Mouse (Mus musculus): ENCODE data around the gene Spon2. TPM values are rescaled to one million over a fixed set of nuclear protein-coding genes. Genes with fewer than 3 reads are reported as not detected.
A peak's percentile ranks its signal among the peaks of the same experiment; 100 is the strongest.

The Spon2 gene
- polyA plus RNA-seq, 1 experiment: 0.28 TPM

DNA sequence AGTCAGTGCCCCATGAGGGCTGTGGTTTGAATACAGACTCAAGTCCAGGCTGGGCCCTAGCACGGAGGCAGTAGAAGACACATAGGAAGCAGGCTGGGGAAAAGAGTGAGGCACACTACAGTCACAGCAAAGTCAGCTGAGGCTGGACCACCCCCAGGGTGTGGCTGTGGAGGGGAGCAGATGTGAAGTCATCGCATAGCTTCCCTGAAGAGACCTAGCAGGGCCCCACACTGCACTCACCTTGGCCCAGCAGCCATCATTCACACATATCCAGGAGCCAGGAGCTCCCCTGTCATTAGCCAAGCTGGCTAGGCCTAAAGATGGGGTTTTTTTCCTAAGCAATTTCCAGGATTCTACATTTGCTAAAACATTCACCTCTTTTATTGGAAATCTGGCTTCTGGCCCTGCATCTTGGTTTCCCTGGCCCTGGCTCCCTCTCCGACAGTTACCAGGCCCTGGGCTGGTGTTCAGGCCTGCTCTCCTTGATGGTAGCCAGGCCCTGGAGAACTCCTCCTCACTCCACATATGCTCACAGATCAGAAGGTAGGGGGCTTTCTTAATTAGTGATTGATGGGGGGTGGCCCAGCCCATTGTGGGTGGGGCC lies 21.0 kb upstream of the Spon2 start:
- TF ChIP-seq POLR2A (IDR thresholded peaks at IDR 0.05; ENCODE audit: control insufficient read depth, low read depth, low read length) (no peak), CTCF (IDR thresholded peaks at IDR 0.05; ENCODE audit: control insufficient read depth, insufficient read depth, insufficient replicate concordance, low read depth, low read length) (no peak)
- Histone ChIP-seq H3K4me3 (ENCODE audit: control insufficient read depth, low read depth, low read length) (no peak overlapping the region), H3K36me3 (ENCODE audit: control insufficient read depth, insufficient read depth, low read length) (no peaks in the 10 kb centered on the region), H3K27me3 (ENCODE audit: control insufficient read depth, insufficient read depth, low read length) (no peaks in the 10 kb centered on the region), H3K4me1 (ENCODE audit: control insufficient read depth, insufficient read depth, low read length) (peaks cover 3% of the 10 kb centered on the region), H3K27ac (ENCODE audit: control insufficient read depth, insufficient read depth, low read depth, low read length) (no peak overlapping the region)

DNA sequence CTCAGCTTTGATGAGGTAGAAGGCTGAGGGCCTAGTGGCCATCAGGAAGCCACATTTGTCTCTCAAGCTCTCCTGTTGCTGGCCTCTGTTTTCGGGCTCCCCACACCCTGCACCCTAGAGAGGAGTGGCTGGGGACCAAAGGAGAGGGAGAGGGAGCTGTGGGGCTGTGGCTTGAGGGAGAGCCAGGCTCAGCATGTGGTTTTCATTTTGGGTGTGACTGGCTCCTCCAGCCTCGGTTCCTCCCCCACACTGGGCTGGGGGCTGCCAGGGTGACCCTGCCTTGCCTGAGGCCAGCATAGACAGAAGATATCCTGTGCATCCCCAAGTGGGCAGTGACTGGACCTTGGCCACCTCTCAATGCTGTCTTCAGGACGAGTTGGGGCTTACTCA lies 20.0 kb upstream of the Spon2 start:
- no peak overlapping the region for H3K27ac ChIP-seq (ENCODE audit: control insufficient read depth, insufficient read depth, low read depth, low read length)

DNA sequence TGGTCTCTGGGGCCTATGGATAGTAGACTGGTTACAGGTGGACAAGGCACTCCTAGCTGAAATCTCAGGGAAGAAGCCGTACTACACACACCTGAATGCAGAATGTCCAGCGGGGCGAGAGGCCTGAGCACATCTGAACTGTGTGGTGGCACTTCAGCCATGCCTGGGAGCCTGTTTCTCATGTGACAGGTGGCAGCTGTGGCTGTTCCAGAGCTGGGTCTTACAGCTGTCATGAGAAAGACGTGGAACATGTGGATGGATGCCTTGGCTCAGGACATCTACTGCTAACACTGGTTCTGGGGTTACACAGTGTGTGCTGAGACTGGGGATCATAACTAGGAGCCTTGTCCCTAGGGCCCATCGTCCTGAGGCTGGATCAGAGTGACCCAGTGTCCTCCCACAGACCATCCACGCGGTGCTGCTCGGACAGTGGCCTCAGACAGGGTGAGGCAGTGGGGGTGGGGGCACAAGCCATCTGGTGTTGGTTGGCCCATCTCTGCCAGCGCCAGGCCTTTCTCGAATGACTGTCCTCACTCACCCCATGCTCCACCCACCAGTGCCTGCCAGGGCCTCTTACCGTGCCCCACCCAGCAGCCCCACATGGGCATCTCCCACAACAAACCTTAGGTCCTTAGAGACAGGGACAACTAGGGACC lies 19.5 kb upstream of the Spon2 start:
- Histone ChIP-seq H3K4me3 (ENCODE audit: control insufficient read depth, low read depth, low read length) (no peak overlapping the region), H3K27me3 (ENCODE audit: control insufficient read depth, insufficient read depth, low read length) (no peaks in the 10 kb centered on the region), H3K36me3 (ENCODE audit: control insufficient read depth, insufficient read depth, low read length) (no peaks in the 10 kb centered on the region), H3K4me1 (ENCODE audit: control insufficient read depth, insufficient read depth, low read length) (peaks cover 3% of the 10 kb centered on the region), H3K27ac (ENCODE audit: control insufficient read depth, insufficient read depth, low read depth, low read length) (peak overlapping the region; percentile 77)
- no peak for TF ChIP-seq CTCF (IDR thresholded peaks at IDR 0.05; ENCODE audit: control insufficient read depth, insufficient read depth, insufficient replicate concordance, low read depth, low read length)

More for the DNA sequence above, 20.0 kb upstream of the Spon2 start:
- H3K4me3 ChIP-seq (ENCODE audit: control insufficient read depth, low read depth, low read length): no peak overlapping the region
- no peaks in the 10 kb centered on the region for H3K36me3 ChIP-seq (ENCODE audit: control insufficient read depth, insufficient read depth, low read length)
- peaks cover 3% of the 10 kb centered on the region for H3K4me1 ChIP-seq (ENCODE audit: control insufficient read depth, insufficient read depth, low read length)
- TF ChIP-seq POLR2A (IDR thresholded peaks at IDR 0.05; ENCODE audit: control insufficient read depth, low read depth, low read length) (no peak), CTCF (IDR thresholded peaks at IDR 0.05; ENCODE audit: control insufficient read depth, insufficient read depth, insufficient replicate concordance, low read depth, low read length) (no peak)
- no peaks in the 10 kb centered on the region for H3K27me3 ChIP-seq (ENCODE audit: control insufficient read depth, insufficient read depth, low read length)

DNA sequence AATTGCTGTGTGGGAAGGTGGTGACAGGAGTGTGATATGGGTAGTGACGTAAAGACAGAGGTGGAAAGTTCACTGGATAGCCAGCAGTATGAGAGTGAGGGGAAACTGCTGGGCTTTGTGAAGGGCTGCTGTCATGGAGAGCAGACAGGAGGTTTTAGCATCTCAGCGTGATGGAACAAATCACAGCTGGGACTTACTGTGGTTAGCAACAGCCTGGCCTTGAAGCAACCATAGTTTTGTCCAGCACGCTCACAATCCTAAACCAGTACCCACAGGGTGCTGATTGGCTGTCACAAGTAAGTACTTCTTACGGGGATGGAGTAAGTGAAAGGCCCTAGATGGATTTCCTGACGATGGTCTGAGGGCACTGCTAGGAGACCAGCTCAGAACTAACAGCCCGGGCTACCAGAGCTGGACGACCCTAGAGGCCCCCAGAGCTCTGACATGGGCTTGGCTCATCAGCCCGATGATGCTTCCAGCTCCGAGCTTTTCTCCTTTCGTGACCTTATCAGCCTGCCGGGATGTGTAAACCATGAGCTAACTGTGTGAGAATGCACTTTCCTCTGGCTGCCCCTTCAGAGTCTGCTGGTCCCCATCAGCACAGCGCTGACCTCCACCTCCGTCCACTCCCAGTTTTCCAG lies 16.3 kb upstream of the Spon2 start:
- no peaks in the 10 kb centered on the region for H3K27me3 ChIP-seq (ENCODE audit: control insufficient read depth, insufficient read depth, low read length)
- TF ChIP-seq CTCF (IDR thresholded peaks at IDR 0.05; ENCODE audit: control insufficient read depth, insufficient read depth, insufficient replicate concordance, low read depth, low read length) (no peak), POLR2A (IDR thresholded peaks at IDR 0.05; ENCODE audit: control insufficient read depth, low read depth, low read length) (no peak)
- no peak overlapping the region for H3K4me3 ChIP-seq (ENCODE audit: control insufficient read depth, low read depth, low read length)
- H3K4me1 ChIP-seq (ENCODE audit: control insufficient read depth, insufficient read depth, low read length): peaks cover 3% of the 10 kb centered on the region
- no peak overlapping the region for H3K27ac ChIP-seq (ENCODE audit: control insufficient read depth, insufficient read depth, low read depth, low read length)
- no peaks in the 10 kb centered on the region for H3K36me3 ChIP-seq (ENCODE audit: control insufficient read depth, insufficient read depth, low read length)

DNA sequence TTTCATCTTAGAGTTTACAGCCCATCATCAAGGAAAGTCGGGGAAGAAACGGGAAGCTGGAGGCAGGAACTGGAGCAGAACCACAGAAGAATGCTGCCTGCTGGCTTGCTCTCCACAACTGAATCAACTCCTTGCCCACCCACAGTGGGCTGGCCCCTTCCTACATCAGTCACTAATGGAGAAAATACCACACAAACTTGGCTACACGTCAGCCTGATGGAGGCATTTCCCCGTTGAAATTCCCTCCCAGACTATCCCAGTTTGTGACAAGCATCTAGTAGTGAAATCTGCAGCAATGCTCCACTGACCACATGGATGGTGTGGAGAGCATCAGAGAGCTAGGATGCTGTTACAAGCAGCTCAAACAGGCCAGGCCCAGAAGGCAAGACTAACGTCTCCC lies 14.5 kb upstream of the Spon2 start:
- Histone ChIP-seq H3K4me1 (ENCODE audit: control insufficient read depth, insufficient read depth, low read length) (peaks cover under 1% of the 10 kb centered on the region), H3K27ac (ENCODE audit: control insufficient read depth, insufficient read depth, low read depth, low read length) (no peak overlapping the region), H3K4me3 (ENCODE audit: control insufficient read depth, low read depth, low read length) (no peak overlapping the region), H3K27me3 (ENCODE audit: control insufficient read depth, insufficient read depth, low read length) (no peaks in the 10 kb centered on the region), H3K36me3 (ENCODE audit: control insufficient read depth, insufficient read depth, low read length) (no peaks in the 10 kb centered on the region)
- no peak for TF ChIP-seq CTCF (IDR thresholded peaks at IDR 0.05; ENCODE audit: control insufficient read depth, insufficient read depth, insufficient replicate concordance, low read depth, low read length)

DNA sequence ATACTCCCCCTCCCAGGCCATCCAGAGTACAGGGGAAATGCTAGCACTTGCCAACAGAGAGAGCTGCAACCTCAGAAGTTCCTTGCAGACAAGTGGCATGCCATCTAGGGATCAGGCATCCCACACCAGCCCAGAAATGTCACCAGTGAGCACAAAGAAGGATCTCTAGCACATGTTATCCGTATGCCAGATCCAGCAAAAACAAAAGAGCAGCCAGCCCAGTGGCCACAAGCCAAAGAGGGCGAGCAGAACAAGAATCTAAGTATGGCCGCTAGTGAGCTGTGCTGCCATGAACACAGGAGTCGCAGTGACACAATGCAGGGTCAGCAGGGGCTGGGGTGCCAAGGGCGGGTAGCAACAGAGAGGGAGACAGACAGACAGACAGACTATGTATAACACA lies 12.0 kb upstream of the Spon2 start:
- Histone ChIP-seq H3K4me1 (ENCODE audit: control insufficient read depth, insufficient read depth, low read length) (peaks cover 5% of the 10 kb centered on the region), H3K4me3 (ENCODE audit: control insufficient read depth, low read depth, low read length) (no peak overlapping the region), H3K27me3 (ENCODE audit: control insufficient read depth, insufficient read depth, low read length) (no peaks in the 10 kb centered on the region), H3K27ac (ENCODE audit: control insufficient read depth, insufficient read depth, low read depth, low read length) (no peak overlapping the region), H3K36me3 (ENCODE audit: control insufficient read depth, insufficient read depth, low read length) (no peaks in the 10 kb centered on the region)
- TF ChIP-seq POLR2A (IDR thresholded peaks at IDR 0.05; ENCODE audit: control insufficient read depth, low read depth, low read length) (no peak), CTCF (IDR thresholded peaks at IDR 0.05; ENCODE audit: control insufficient read depth, insufficient read depth, insufficient replicate concordance, low read depth, low read length) (no peak)

DNA sequence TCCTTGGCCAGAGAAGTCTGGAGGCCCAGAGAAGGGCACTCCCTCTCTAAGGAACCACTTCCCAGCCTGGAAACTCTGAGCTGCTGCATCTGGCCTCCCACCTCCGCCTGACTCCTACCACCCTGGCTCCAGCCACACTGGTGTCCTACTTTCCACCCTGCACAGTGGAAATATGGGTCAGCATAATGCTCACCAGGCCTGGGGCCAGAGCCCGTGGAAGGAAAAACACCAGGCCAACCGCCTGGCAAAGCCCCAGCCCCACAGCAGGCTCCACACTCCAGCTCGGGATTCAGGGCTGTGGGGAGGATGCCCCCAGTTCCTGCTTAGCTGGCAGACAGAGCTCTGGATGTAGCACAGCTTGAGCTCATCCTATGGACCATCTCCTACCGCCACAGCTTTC lies 10.2 kb upstream of the Spon2 start:
- TF ChIP-seq POLR2A (IDR thresholded peaks at IDR 0.05; ENCODE audit: control insufficient read depth, low read depth, low read length) (no peak), CTCF (IDR thresholded peaks at IDR 0.05; ENCODE audit: control insufficient read depth, insufficient read depth, insufficient replicate concordance, low read depth, low read length) (no peak)
- no peaks in the 10 kb centered on the region for H3K27me3 ChIP-seq (ENCODE audit: control insufficient read depth, insufficient read depth, low read length)
- H3K36me3 ChIP-seq (ENCODE audit: control insufficient read depth, insufficient read depth, low read length): no peaks in the 10 kb centered on the region
- peaks cover 5% of the 10 kb centered on the region for H3K4me1 ChIP-seq (ENCODE audit: control insufficient read depth, insufficient read depth, low read length)
- no peak overlapping the region for H3K4me3 ChIP-seq (ENCODE audit: control insufficient read depth, low read depth, low read length)
- H3K27ac ChIP-seq (ENCODE audit: control insufficient read depth, insufficient read depth, low read depth, low read length): no peak overlapping the region
